Mouse (Mus musculus): Measurements from ENCODE around the gene Tcstv3. TPM values are rescaled to one million over a fixed set of nuclear protein-coding genes. Genes with fewer than 3 reads are reported as not detected.
"Not testable (repeated sequence)": the region's sequence is repeated elsewhere in the genome, so short reads cannot be mapped to it uniquely, and the experiment has no call there.

Tcstv3 gene
- not detected for total RNA-seq (2021)
- long read RNA-seq, experiment 1: 0 reads
- long read RNA-seq, experiment 2: 0 reads

GRCm38 (mm10) chr13:120316578-120316977 is at the start of gene Tcstv3:
Tcstv3 (plus strand) TSS chr13:120316878.
- DNase-seq: not testable (repeated sequence)

- not testable (repeated sequence) for DNase-seq
These were observed 38.8 kb upstream of the Tcstv3 start for GRCm38 (mm10) chr13:120277837-120278236.

GRCm38 (mm10) chr13:120278784-120279183 is 37.9 kb upstream of the Tcstv3 start:
- no peak for DNase-seq

- DNase-seq: no peak
These were observed 17.3 kb upstream of the Tcstv3 start for GRCm38 (mm10) chr13:120299324-120299894.

- DNase-seq: no peak
These were observed 16.7 kb upstream of the Tcstv3 start, which contains the start of gene BC147527 for GRCm38 (mm10) chr13:120299991-120300442. BC147527 (plus strand) TSS chr13:120300392.

GRCm38 (mm10) chr13:120300853-120301252 is 15.8 kb upstream of the Tcstv3 start:
- no peak for DNase-seq

GRCm38 (mm10) chr13:120310749-120311148 is 5.9 kb upstream of the Tcstv3 start:
- no peak for DNase-seq

- DNase-seq: peak; percentile 3
These were observed 3.1 kb upstream of the Tcstv3 start for GRCm38 (mm10) chr13:120313584-120313983.

GRCm38 (mm10) chr13:120320183-120320582 is 3.5 kb downstream of the Tcstv3 start:
- DNase-seq: no peak

GRCm38 (mm10) chr13:120320721-120321120 is 4.0 kb downstream of the Tcstv3 start:
- no peak for DNase-seq

Other genes starting within 250 kb of the Tcstv3 start
- not detected for gene Gm20767, start 176.6 kb upstream of the Tcstv3 start, total RNA-seq (2021)
- gene Gm21818, start 144.4 kb upstream of the Tcstv3 start, total RNA-seq (2021): not detected
- gene Gm21762, start 100.9 kb upstream of the Tcstv3 start, total RNA-seq (2021): not detected
- not detected for gene Gm21731, start 77.8 kb upstream of the Tcstv3 start, total RNA-seq (2021)
- not detected for gene AF067061, start 53.8 kb upstream of the Tcstv3 start, total RNA-seq (2021)
- under 1 TPM in 1 of 2 experiments, not detected in 1; 0.21 TPM for gene BC147527, start 16.5 kb upstream of the Tcstv3 start, total RNA-seq (2021)

Measured in adrenal gland, postnatal 10 days (tissue).